Mouse (Mus musculus) embryonic fibroblast, embryonic 13.5 days (primary cell): ENCODE data around the gene Ccng2.

Experiments
- CTCF ChIP-seq: IDR thresholded peaks from 2 replicates; pipeline ENCODE4 v1.5.1; 2011; ENCODE audit warnings: mild to moderate bottlenecking, control low read depth, low read length, moderate library complexity, borderline replicate concordance; ENCODE audit not compliant: insufficient read depth
- POLR2A ChIP-seq: IDR thresholded peaks from 2 replicates; pipeline ENCODE4 v1.6.1; 2011; ENCODE audit warnings: low read depth, mild to moderate bottlenecking, control low read depth, low read length, moderate library complexity

DNA sequence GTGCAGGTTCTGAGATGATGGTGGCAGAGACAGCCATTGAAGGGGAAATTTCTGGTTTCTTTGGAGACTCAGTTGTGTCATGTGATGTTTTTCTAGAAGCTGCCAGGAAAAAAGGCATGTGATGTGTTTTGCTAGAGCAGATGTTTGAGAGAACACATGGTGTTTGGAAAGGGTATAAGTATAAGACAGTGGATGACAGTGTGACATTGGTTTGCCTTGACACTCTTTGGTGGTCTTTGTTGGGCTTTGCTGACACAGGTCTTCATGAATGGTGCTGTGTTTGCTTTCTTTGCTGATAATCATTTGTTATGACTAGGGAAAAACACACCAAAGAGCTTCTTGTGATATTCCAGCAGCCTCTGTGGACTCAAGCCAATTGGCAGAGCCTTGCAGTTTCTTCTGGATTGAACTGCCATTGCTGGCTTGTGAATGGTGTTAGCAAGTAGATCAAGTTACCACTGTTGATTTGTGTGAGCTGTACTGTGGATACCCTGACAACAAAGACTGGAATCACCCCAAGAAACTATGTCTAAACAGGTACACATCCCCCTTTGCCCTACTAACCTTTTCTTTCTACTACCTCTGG is 10.1 kb upstream of the Ccng2 start:
- TF ChIP-seq CTCF: no peak
- TF ChIP-seq POLR2A: no peak
